Mouse (Mus musculus) spleen, postnatal 36 days (tissue): ENCODE results near the gene Nckap1l.

ENCODE experiments used
- DNase-seq, 2 experiments: peaks; one replicate each; pipeline ENCODE4 v3.0.0; 2022; ENCODE audit warnings: low spot score in 2 of 2, mixed read lengths in 1 of 2

Nckap1l gene

GRCm38 (mm10) chr15:103537822-103538213 is 84.2 kb downstream of the Nckap1l start, which contains the start of gene Ppp1r1a:
TSS of gene Ppp1r1a (minus strand) at chr15:103538003.
- no peak for DNase-seq

GRCm38 (mm10) chr15:103539259-103539658 is 85.7 kb downstream of the Nckap1l start:
- no peak for DNase-seq

GRCm38 (mm10) chr15:103540646-103541045 is 87.1 kb downstream of the Nckap1l start:
- DNase-seq = no peak

GRCm38 (mm10) chr15:103542526-103542925 is 88.9 kb downstream of the Nckap1l start:
- DNase-seq = no peak

- no peak for DNase-seq
Measured at GRCm38 (mm10) chr15:103547983-103548382, 94.4 kb downstream of the Nckap1l start.
